Mouse (Mus musculus) liver, embryonic 11.5 days (tissue): ENCODE results near the gene Ell2. TPM values are rescaled to one million over a fixed set of nuclear protein-coding genes. Genes with fewer than 3 reads are reported as not detected.

Experiments
- ATAC-seq: fragments of 200-750 bp; cut with Nextera tagmentation; replicated peaks from 2 replicates; pipeline ENCODE4 v1.8.0; 2017; ENCODE audit warnings: moderate number of reproducible peaks, mild to moderate bottlenecking, moderate TSS enrichment, moderate library complexity; ENCODE audit not compliant: low FRiP score
- DNase-seq: peaks from one replicate; pipeline ENCODE4 v3.0.0-alpha.2; 2017; ENCODE audit warnings: low spot score
- H3K27ac ChIP-seq: fragments of 300-500 bp; sonication (generic); 2 replicates; pipeline ENCODE4 v1.5.1; 2014; ENCODE audit warnings: mild to moderate bottlenecking, low read depth, low read length, control low read depth
- H3K27me3 ChIP-seq: fragments of 300-500 bp; sonication (generic); replicated peaks from 2 replicates; pipeline ENCODE4 v1.6.1; 2014; ENCODE audit warnings: low read length, mixed read lengths; ENCODE audit not compliant: control insufficient read depth, insufficient read depth
- H3K36me3 ChIP-seq: fragments of 300-500 bp; sonication (generic); 2 replicates; pipeline ENCODE4 v1.6.1; 2014; ENCODE audit warnings: mild to moderate bottlenecking, low read length, moderate library complexity, mixed read lengths; ENCODE audit not compliant: control insufficient read depth, insufficient read depth
- H3K4me1 ChIP-seq: fragments of 300-500 bp; sonication (generic); replicated peaks from 2 replicates; pipeline ENCODE4 v1.6.1; 2014; ENCODE audit warnings: low read length, mixed read lengths; ENCODE audit not compliant: control insufficient read depth, insufficient read depth
- H3K4me2 ChIP-seq: fragments of 300-500 bp; sonication (generic); 2 replicates; pipeline ENCODE4 v1.6.1; 2014; ENCODE audit warnings: mild to moderate bottlenecking, control low read depth, moderate library complexity
- H3K4me3 ChIP-seq: fragments of 300-500 bp; sonication (generic); 2 replicates; pipeline ENCODE4 v1.5.1; 2014; ENCODE audit warnings: low read depth, low read length, control low read depth
- H3K9ac ChIP-seq: fragments of 300-500 bp; sonication (generic); 2 replicates; pipeline ENCODE4 v1.6.1; 2014; ENCODE audit warnings: low read depth, low read length, control low read depth
- H3K9me3 ChIP-seq: fragments of 300-500 bp; sonication (generic); 2 replicates; pipeline ENCODE4 v1.6.1; 2016; ENCODE audit warnings: low read length, inconsistent platforms, mixed read lengths; ENCODE audit not compliant: control insufficient read depth
- WGBS: fragments of 180-500 bp; shearing (Covaris S2); extraction: QIAGEN DNeasy Blood & Tissue Kit; methylation state at CpG from one replicate; pipeline ENCODE4 v1.1.7; 2014; 5-methylcytosine and 5-hydroxymethylcytosine counted together
- polyA plus RNA-seq: library from polyadenylated mRNA; unstranded; fragments of >200 nt; fragmentation: Nextera tagmentation; extraction: Ambion mirVana; gene quantifications from 2 replicates; pipeline ENCODE4 v1.2.1, GENCODE M21; 2014

Gene Ell2
- polyA plus RNA-seq, 1 experiment from 2014 or later: 40.4 TPM

DNA sequence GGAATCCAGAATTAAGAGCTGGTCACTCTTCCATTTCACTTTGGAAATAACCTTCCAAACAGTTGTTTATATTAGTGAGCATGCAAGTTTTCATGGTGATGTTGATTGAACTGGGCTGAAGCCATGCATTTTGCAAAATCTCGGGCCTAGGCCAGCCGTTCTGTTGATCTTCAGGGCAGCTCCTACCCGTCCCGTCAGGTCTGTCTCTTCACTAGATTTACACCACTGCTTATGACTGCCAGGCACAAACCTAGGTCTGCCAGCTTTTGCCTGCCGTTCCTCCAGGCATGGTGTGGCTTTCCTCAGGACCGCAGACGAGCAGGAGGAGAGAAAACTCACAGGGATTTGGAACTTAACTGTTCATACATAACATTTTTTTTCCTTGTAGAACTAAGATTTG, 31.4 kb downstream of the Ell2 start:
- Histone ChIP-seq H3K9me3 (no peaks in the 10 kb centered on the region), H3K27me3 (no peaks in the 10 kb centered on the region), H3K27ac (no peak overlapping the region), H3K4me1 (peaks cover 62% of the 10 kb centered on the region), H3K4me3 (no peak overlapping the region), H3K4me2 (peak overlapping the region; percentile 48), H3K36me3 (no peaks in the 10 kb centered on the region), H3K9ac (no peak overlapping the region)
- ATAC-seq: no peak
- 66% methylated on average over 7 of the region's 7 CpGs for WGBS
- no peak for DNase-seq

- no peaks in the 10 kb centered on the region for H3K9me3 ChIP-seq
- no peaks in the 10 kb centered on the region for H3K36me3 ChIP-seq
- peak overlapping the region; percentile 48 for H3K4me2 ChIP-seq
- ATAC-seq (no peak), DNase-seq (no peak)
- no peak overlapping the region for H3K4me3 ChIP-seq
- no peak overlapping the region for H3K9ac ChIP-seq
- 22% methylated on average over 6 of the region's 6 CpGs for WGBS
- peaks cover 59% of the 10 kb centered on the region for H3K4me1 ChIP-seq
- peak overlapping the region; percentile 59; the same call in 1 of the 2 replicates for H3K27ac ChIP-seq
- no peaks in the 10 kb centered on the region for H3K27me3 ChIP-seq
Observed at GRCm38 (mm10) chr13:75738536-75738935, 32.0 kb downstream of the Ell2 start.

GRCm38 (mm10) chr13:75738957-75739356, 32.4 kb downstream of the Ell2 start:
- H3K4me1 ChIP-seq: peaks cover 59% of the 10 kb centered on the region
- ATAC-seq: peak; percentile 68
- peak overlapping the region; percentile 48 for H3K4me2 ChIP-seq
- DNase-seq: no peak
- no peaks in the 10 kb centered on the region for H3K9me3 ChIP-seq
- H3K4me3 ChIP-seq: no peak overlapping the region
- H3K27me3 ChIP-seq: no peaks in the 10 kb centered on the region
- no peak overlapping the region for H3K9ac ChIP-seq
- no peaks in the 10 kb centered on the region for H3K36me3 ChIP-seq
- WGBS: 35% methylated on average over 3 of the region's 3 CpGs
- H3K27ac ChIP-seq: peak overlapping the region; percentile 59

- Histone ChIP-seq H3K4me3 (no peak overlapping the region), H3K27me3 (no peaks in the 10 kb centered on the region), H3K9ac (no peak overlapping the region), H3K36me3 (no peaks in the 10 kb centered on the region), H3K4me2 (no peak overlapping the region), H3K4me1 (peaks cover 55% of the 10 kb centered on the region), H3K27ac (no peak overlapping the region; the same call in 1 of the 2 replicates), H3K9me3 (no peaks in the 10 kb centered on the region)
- DNase-seq: no peak
- 52% methylated on average over 3 of the region's 3 CpGs for whole genome bisulfite sequencing
- no peak for ATAC-seq
Observed at GRCm38 (mm10) chr13:75740018-75740417, 33.5 kb downstream of the Ell2 start.

- no peaks in the 10 kb centered on the region for H3K27me3 ChIP-seq
- no peak for ATAC-seq
- no peak overlapping the region for H3K4me2 ChIP-seq
- H3K9ac ChIP-seq: no peak overlapping the region
- H3K36me3 ChIP-seq: no peaks in the 10 kb centered on the region
- 83% methylated on average over 3 of the region's 3 CpGs for WGBS
- H3K27ac ChIP-seq: 0 out of 2 replicates have a peak overlapping the region, but pooled peaks have one; percentile 23
- H3K4me3 ChIP-seq: no peak overlapping the region
- DNase-seq: no peak
- no peaks in the 10 kb centered on the region for H3K9me3 ChIP-seq
- H3K4me1 ChIP-seq: peaks cover 61% of the 10 kb centered on the region
Observed at GRCm38 (mm10) chr13:75741119-75741518, 34.6 kb downstream of the Ell2 start.

- H3K27me3 ChIP-seq: no peaks in the 10 kb centered on the region
- no peak for ATAC-seq
- no peaks in the 10 kb centered on the region for H3K36me3 ChIP-seq
- peaks cover 62% of the 10 kb centered on the region for H3K4me1 ChIP-seq
- H3K4me2 ChIP-seq: peak overlapping the region; percentile 6; the same call in 1 of the 2 replicates
- H3K9ac ChIP-seq: no peak overlapping the region
- H3K27ac ChIP-seq: peak overlapping the region; percentile 34; the same call in 1 of the 2 replicates
- no peak for DNase-seq
- no peaks in the 10 kb centered on the region for H3K9me3 ChIP-seq
- no peak overlapping the region for H3K4me3 ChIP-seq
- WGBS: 63% methylated on average over 12 of the region's 12 CpGs
Observed at GRCm38 (mm10) chr13:75741736-75742729, 35.5 kb downstream of the Ell2 start.

DNA sequence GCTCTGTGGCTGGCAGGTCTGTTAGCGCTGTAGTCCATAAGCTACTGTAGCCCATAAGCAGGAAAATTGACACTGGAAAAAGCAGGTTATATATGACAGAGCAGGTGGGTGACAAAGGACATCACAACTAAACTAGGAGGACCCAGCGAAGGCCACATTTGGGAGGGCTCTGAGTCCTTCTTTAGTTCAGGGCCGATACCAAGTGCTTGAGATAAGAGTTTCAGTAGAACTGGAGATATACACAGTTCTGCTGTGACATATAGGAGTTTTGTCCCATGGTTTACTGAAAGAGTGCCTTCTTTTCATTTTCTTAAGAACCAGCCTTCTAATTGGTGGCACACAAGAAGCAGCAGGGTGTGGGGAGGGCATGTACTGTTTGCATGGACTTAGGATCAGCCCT, 36.4 kb downstream of the Ell2 start:
- DNase-seq (no peak), ATAC-seq (peak; percentile 40; the same call in 1 of the 2 replicates)
- Histone ChIP-seq H3K4me2 (peak overlapping the region; percentile 32; the same call in 1 of the 2 replicates), H3K4me1 (peaks cover 61% of the 10 kb centered on the region), H3K9ac (no peak overlapping the region), H3K27me3 (no peaks in the 10 kb centered on the region), H3K27ac (peak overlapping the region; percentile 39; the same call in 1 of the 2 replicates), H3K4me3 (no peak overlapping the region), H3K9me3 (no peaks in the 10 kb centered on the region), H3K36me3 (no peaks in the 10 kb centered on the region)
- WGBS: 64% methylated on average over 3 of the region's 3 CpGs

DNA sequence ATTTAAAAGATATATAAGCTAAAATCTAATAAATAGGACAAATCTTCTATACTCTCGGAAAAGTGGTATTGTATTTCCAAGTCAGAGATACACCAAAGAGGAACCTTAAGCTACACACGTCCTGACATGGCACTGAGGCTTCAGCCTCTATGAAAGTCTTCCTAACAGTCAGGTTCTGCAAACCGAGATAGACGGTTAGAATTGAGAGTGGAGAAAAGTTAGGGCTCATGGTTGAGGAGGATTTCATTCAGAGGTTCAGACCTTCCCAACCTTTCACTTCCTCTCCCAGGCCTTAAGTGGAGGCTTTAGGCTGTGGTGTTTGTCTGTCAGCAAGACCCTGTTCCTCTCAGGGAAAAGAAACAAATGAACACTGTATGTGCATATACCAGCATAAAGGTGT, 37.5 kb downstream of the Ell2 start:
- Histone ChIP-seq H3K9ac (no peak overlapping the region), H3K36me3 (no peaks in the 10 kb centered on the region; the same call in 1 of the 2 replicates), H3K4me3 (no peak overlapping the region), H3K9me3 (no peaks in the 10 kb centered on the region), H3K4me2 (no peak overlapping the region), H3K4me1 (peaks cover 53% of the 10 kb centered on the region), H3K27ac (no peak overlapping the region), H3K27me3 (no peaks in the 10 kb centered on the region)
- no peak for DNase-seq
- ATAC-seq: no peak
- WGBS: 64% methylated on average over 4 of the region's 4 CpGs
